Mouse (Mus musculus) olfactory bulb, adult 2 months (tissue): ENCODE results near the gene Cox5b.

Experiments
- CTCF ChIP-seq: fragments of 200-500 bp; IDR thresholded peaks from 2 replicates; pipeline ENCODE4 v1.5.1; 2012; ENCODE audit warnings: low read depth, mild to moderate bottlenecking, low read length, moderate library complexity; ENCODE audit not compliant: insufficient read depth
- POLR2A ChIP-seq: fragments of 200-500 bp; IDR thresholded peaks from 2 replicates; pipeline ENCODE4 v1.6.1; 2012; ENCODE audit warnings: mild to moderate bottlenecking, low read depth, low read length, moderate library complexity; ENCODE audit not compliant: insufficient read depth

GRCm38 (mm10) chr1:36739231-36739630 is 48.0 kb downstream of the Cox5b start:
- TF ChIP-seq CTCF (no peak), POLR2A (no peak)
